13 mouse cellular contexts compared by ENCODE assay signal in the genomic region with DNA sequence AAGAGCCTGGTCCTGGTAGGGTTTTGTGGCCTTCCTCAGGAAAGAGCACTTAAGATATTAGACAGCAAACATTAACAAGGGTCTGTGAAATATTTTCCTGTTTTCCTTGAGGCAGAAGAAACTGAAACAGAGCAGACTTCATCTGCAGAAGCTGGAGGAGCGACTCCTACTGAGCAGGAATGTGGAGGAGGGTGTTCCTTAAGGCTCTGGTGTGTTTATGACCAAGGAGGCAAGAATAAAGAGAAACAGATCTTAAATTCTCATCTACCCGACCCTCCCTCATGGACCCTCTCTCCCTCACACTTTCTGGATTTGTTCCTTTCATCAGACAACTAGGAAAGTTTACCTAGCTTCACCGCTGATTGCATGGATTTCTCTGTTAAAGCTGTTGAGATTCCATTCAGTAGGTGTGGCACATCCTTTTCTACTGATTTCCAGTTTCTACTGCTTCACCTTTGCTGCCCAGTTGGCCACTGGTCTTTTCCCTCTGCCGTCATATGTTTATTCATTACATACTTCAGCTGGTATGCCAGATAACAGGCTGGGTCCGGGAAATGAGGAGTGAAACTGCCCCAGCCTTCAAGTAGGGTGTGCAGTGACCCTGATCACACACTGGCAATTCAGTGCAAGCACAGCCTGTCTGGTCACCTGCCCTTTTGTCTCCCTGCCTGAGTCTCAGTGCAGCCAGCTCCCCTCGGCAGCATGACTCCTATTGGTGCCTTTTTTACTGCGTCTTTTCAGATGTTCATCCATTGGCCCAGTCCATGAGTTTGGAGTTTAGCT. TPM values are rescaled to one million over a fixed set of nuclear protein-coding genes. Genes with fewer than 3 reads are reported as not detected.
A peak's percentile ranks its signal among the peaks of the same experiment; 100 is the strongest.
DNase-seq lines count a peak whose midpoint lies in the region; ATAC-seq lines count a peak whose summit lies in the region.
"Had no signal": no experiment of that assay in that cellular context is flagged by ENCODE, and none has a peak within 500 bp of the region (broad histone marks: within the 10 kb centered on the region; RNA-seq: fewer than 3 reads in every experiment).

No protein-coding gene starts in this region.

- no peaks in the 10 kb centered on the region for H3K36me3 ChIP-seq in intestine, embryonic 14.5 days (ENCODE audit: control insufficient read depth, insufficient read depth, low read length)
- H3K36me3 ChIP-seq in stomach, embryonic 15.5 days: no peaks in the 10 kb centered on the region
- H3K36me3 ChIP-seq in hindbrain, embryonic 11.5 days (ENCODE audit: control insufficient read depth, insufficient read depth, low read length): no peaks in the 10 kb centered on the region
- H3K36me3 ChIP-seq: limb, embryonic 15.5 days; midbrain, embryonic 15.5 days had no signal

- no peaks in the 10 kb centered on the region for H3K9me3 ChIP-seq in intestine, embryonic 14.5 days (ENCODE audit: control insufficient read depth, low read length)
- H3K9me3 ChIP-seq in stomach, embryonic 15.5 days: no peaks in the 10 kb centered on the region
- no peaks in the 10 kb centered on the region for H3K9me3 ChIP-seq in hindbrain, embryonic 11.5 days (ENCODE audit: control insufficient read depth, low read length)
- H3K9me3 ChIP-seq: limb, embryonic 15.5 days; midbrain, embryonic 15.5 days had no signal

- DNase-seq in ovary, adult 18-20 months (ENCODE audit: low spot score): peak; percentile 39
- no peak for DNase-seq in ovary, postnatal 14 days (ENCODE audit: low spot score)
- DNase-seq in intestine, embryonic 14.5 days (ENCODE audit: low spot score): peak; percentile 55
- peak; percentile 49 to 63 for DNase-seq in kidney, postnatal 36 days
- no peak for DNase-seq in gastrocnemius, postnatal 36 days
- DNase-seq in hindbrain, embryonic 11.5 days (ENCODE audit: low spot score): no peak
- DNase-seq: thymus, adult 2 months had no signal

- H3K4me2 ChIP-seq in intestine, embryonic 14.5 days (ENCODE audit: low read length): no peak overlapping the region
- H3K4me2 ChIP-seq in stomach, embryonic 15.5 days: no peak overlapping the region
- H3K4me2 ChIP-seq in hindbrain, embryonic 11.5 days (replicated peaks; ENCODE audit: low read depth, low read length): no peak overlapping the region
- H3K4me2 ChIP-seq: limb, embryonic 15.5 days; midbrain, embryonic 15.5 days had no signal

- peaks cover 8% of the 10 kb centered on the region; the same call in 1 of the 2 replicates for H3K4me1 ChIP-seq in intestine, embryonic 14.5 days (replicated peaks; ENCODE audit: control insufficient read depth, insufficient read depth, low read length)
- no peaks in the 10 kb centered on the region for H3K4me1 ChIP-seq in stomach, embryonic 15.5 days
- H3K4me1 ChIP-seq in hindbrain, embryonic 11.5 days (replicated peaks; ENCODE audit: control insufficient read depth, insufficient read depth, low read length): no peaks in the 10 kb centered on the region
- H3K4me1 ChIP-seq: limb, embryonic 15.5 days; midbrain, embryonic 15.5 days had no signal

- no peaks in the 10 kb centered on the region for H3K27me3 ChIP-seq in intestine, embryonic 14.5 days (replicated peaks; ENCODE audit: control insufficient read depth, insufficient read depth, low read length)
- H3K27me3 ChIP-seq in stomach, embryonic 15.5 days (replicated peaks): no peaks in the 10 kb centered on the region
- H3K27me3 ChIP-seq in hindbrain, embryonic 11.5 days (ENCODE audit: control insufficient read depth, insufficient read depth, low read length): no peaks in the 10 kb centered on the region
- H3K27me3 ChIP-seq: limb, embryonic 15.5 days; midbrain, embryonic 15.5 days had no signal

- ATAC-seq in intestine, embryonic 14.5 days (replicated peaks; ENCODE audit: low FRiP score, low TSS enrichment, low read depth): peak; percentile 86
- peak; percentile 91 for ATAC-seq in stomach, embryonic 15.5 days (ENCODE audit: insufficient read depth, low FRiP score, low read depth)
- ATAC-seq in granulocyte monocyte progenitor cell, adult 5-6 weeks (replicated peaks; ENCODE audit: poor library complexity, severe bottlenecking): no peak
- no peak for ATAC-seq in hindbrain, embryonic 11.5 days (ENCODE audit: low FRiP score)
- ATAC-seq: midbrain, embryonic 15.5 days had no signal

- H3K4me3 ChIP-seq in intestine, embryonic 14.5 days (ENCODE audit: low read depth, low read length): no peak overlapping the region
- H3K4me3 ChIP-seq in stomach, embryonic 15.5 days (replicated peaks): no peak overlapping the region
- no peak overlapping the region for H3K4me3 ChIP-seq in hindbrain, embryonic 11.5 days (ENCODE audit: low read depth, low read length)
- H3K4me3 ChIP-seq: limb, embryonic 15.5 days; midbrain, embryonic 15.5 days had no signal

- intact Hi-C loops in gastrocnemius, postnatal 36 days (cut with DNase I): no loop called here

- peak overlapping the region; percentile 44 for H3K27ac ChIP-seq in intestine, embryonic 14.5 days (ENCODE audit: low read depth)
- peak overlapping the region; percentile 33; the same call in 1 of the 2 replicates for H3K27ac ChIP-seq in stomach, embryonic 15.5 days
- no peak overlapping the region for H3K27ac ChIP-seq in hindbrain, embryonic 11.5 days (ENCODE audit: low read depth, low read length)
- H3K27ac ChIP-seq: limb, embryonic 15.5 days; midbrain, embryonic 15.5 days had no signal

- H3K9ac ChIP-seq in intestine, embryonic 14.5 days (ENCODE audit: low read length): no peak overlapping the region
- H3K9ac ChIP-seq in stomach, embryonic 15.5 days: no peak overlapping the region
- no peak overlapping the region for H3K9ac ChIP-seq in hindbrain, embryonic 11.5 days (ENCODE audit: low read depth, low read length)
- H3K9ac ChIP-seq: limb, embryonic 15.5 days; midbrain, embryonic 15.5 days had no signal

- 29% methylated on average over 7 of the region's 7 CpGs for WGBS in intestine, embryonic 14.5 days
- WGBS in stomach, embryonic 15.5 days: 32% methylated on average over 7 of the region's 7 CpGs
- 62% methylated on average over 7 of the region's 7 CpGs for WGBS in hindbrain, embryonic 11.5 days

RNA-seq across cellular contexts. Expression of gene Serpinb1c, which starts 26.8 kb away (rescaled TPM):
- not detected in 2 replicates for polyA plus RNA-seq in intestine, embryonic 14.5 days (2014; fragmentation: Nextera tagmentation; extraction: Ambion mirVana)
- polyA plus RNA-seq in stomach, embryonic 15.5 days (2015; fragmentation: Nextera tagmentation; extraction: Ambion mirVana): not detected in 2 replicates
- total RNA-seq in gastrocnemius, postnatal 36 days (2021): 1 to 10 TPM; 1.8 to 2.2 TPM
- not detected in 2 replicates for total RNA-seq in granulocyte monocyte progenitor cell, adult 5-6 weeks (2014; fragmentation: Nextera tagmentation)
- total RNA-seq in granulocyte monocyte progenitor cell, adult 5-6 weeks (2017): not detected in 2 replicates
- not detected in 2 replicates for polyA plus RNA-seq in hindbrain, embryonic 11.5 days (2014; fragmentation: Nextera tagmentation; extraction: Ambion mirVana)
- polyA plus RNA-seq: brain, embryonic 14.5 days; large intestine, adult 2 months; limb, embryonic 15.5 days; midbrain, embryonic 15.5 days; thymus, adult 2 months had no signal

RNA-seq across cellular contexts. Expression of gene Serpinb6b, which starts 40.2 kb away (rescaled TPM):
- polyA plus RNA-seq in intestine, embryonic 14.5 days (2014; fragmentation: Nextera tagmentation; extraction: Ambion mirVana): 3.9 and 4.6 TPM in 2 replicates
- polyA plus RNA-seq in stomach, embryonic 15.5 days (2015; fragmentation: Nextera tagmentation; extraction: Ambion mirVana): 4.7 and 5.7 TPM in 2 replicates
- 1 to 10 TPM; 2.8 to 3.5 TPM for total RNA-seq in gastrocnemius, postnatal 36 days (2021)
- total RNA-seq in granulocyte monocyte progenitor cell, adult 5-6 weeks (2014; fragmentation: Nextera tagmentation): 1.9 and 2.2 TPM in 2 replicates
- total RNA-seq in granulocyte monocyte progenitor cell, adult 5-6 weeks (2017): 5.1 and 5.9 TPM in 2 replicates
- polyA plus RNA-seq in hindbrain, embryonic 11.5 days (2014; fragmentation: Nextera tagmentation; extraction: Ambion mirVana): 0.75 and 0.76 TPM in 2 replicates

Comparison
In these comparisons a context has a peak if more than half of its experiments do, and no peak if none do; other contexts are left out.
1. DNase-seq: peak in ovary, adult 18-20 months (single experiment), intestine, embryonic 14.5 days (single experiment) and kidney, postnatal 36 days (2 of 2); none in ovary, postnatal 14 days (single experiment), gastrocnemius, postnatal 36 days (0 of 2) and hindbrain, embryonic 11.5 days (single experiment).
2. ATAC-seq: peak in intestine, embryonic 14.5 days (single experiment) and stomach, embryonic 15.5 days (single experiment); none in granulocyte monocyte progenitor cell, adult 5-6 weeks (single experiment) and hindbrain, embryonic 11.5 days (single experiment).